Mouse (Mus musculus) myocyte (in vitro differentiated cells): ENCODE measurements around the gene Sf3b3.

ENCODE experiments used
- MAX ChIP-seq: IDR thresholded peaks from one replicate; pipeline ENCODE4 v1.6.1; 2011; ENCODE audit warnings: low read depth, mild to moderate bottlenecking, control low read depth
- MYOG ChIP-seq, 3 experiments: IDR thresholded peaks; one replicate each; pipeline ENCODE4 v1.6.1; 2011; ENCODE audit warnings: control low read depth in 2 of 3, low read depth in 2 of 3, mild to moderate bottlenecking in 2 of 3; ENCODE audit not compliant: insufficient read length in 2 of 3, control insufficient read depth in 1 of 3, insufficient read depth in 1 of 3
- SRF ChIP-seq: IDR thresholded peaks from one replicate; pipeline ENCODE4 v1.6.1; 2011; ENCODE audit warnings: low read depth; ENCODE audit not compliant: control insufficient read depth, insufficient read length
- TCF12 ChIP-seq: IDR thresholded peaks from one replicate; pipeline ENCODE4 v1.6.1; 2011; ENCODE audit warnings: mild to moderate bottlenecking, control low read depth; ENCODE audit not compliant: poor library complexity, insufficient read depth, severe bottlenecking

DNA sequence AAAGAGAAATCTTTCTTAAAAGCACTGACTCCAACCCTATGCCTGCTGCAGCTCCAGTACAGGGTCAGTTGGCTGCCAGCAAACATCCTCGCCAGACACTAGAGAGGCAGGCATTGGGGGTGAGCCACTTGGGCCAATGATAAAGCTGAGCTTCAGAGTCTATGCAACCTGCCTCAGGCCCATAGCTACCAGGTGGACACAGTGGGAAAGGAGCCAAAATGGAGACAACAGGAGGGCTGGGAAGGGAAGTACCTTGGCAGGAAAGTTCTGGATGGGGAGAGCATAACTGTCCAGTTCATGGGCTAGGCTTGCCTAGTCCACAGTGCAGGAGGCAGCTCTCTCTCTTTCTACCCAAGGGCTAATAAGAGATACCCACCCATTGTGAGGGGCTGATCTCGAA is 46.3 kb upstream of the Sf3b3 start:
- TF ChIP-seq TCF12 (no peak), MAX (no peak), SRF (no peak), MYOG (IDR thresholded peaks at IDR 0.05; ENCODE audit: control insufficient read depth in 1 of 3, insufficient read depth in 1 of 3, insufficient read length in 2 of 3, low read depth in 2 of 3) (no peak)
